Mouse (Mus musculus): ENCODE results near the gene Gm20388.

DNA sequence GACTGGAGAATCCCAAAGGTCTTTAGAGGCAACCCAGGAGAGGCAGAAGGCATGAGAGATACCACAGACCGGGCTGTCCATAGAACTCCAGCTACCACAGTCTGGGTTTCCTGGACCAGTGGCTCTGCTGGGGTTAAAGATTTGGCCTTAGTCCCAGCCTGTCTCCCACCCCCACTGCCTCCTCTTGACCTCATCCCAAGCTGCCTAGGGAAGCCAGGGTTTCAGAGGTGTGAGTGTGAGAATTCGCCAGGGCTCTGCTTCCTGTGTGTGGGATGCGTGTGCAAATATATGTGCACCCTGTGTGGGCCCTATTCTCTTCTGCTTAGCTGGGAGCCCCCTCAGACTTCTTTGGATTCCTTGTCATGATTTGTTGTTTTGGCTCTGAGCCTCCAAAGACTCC is 894.1 kb downstream of the Gm20388 start:
- no peak for TF ChIP-seq CTCF (IDR thresholded peaks at IDR 0.05; ENCODE audit: low read depth)
- no peak for TF ChIP-seq EP300 (IDR thresholded peaks at IDR 0.05; ENCODE audit: low read depth)
